Mouse (Mus musculus) v-Abl transformed pro-B cells (cell line): ENCODE measurements around the gene G6pc2.

Experiments
- in situ Hi-C, 2 experiments: fragments of 400-800 bp; cut with MboI; formaldehyde crosslinking; loops; one replicate each; pipeline ENCODE4 v1.15.1; 2025; ENCODE audit not compliant: unreplicated experiment in 2 of 2

G6pc2 gene

DNA sequence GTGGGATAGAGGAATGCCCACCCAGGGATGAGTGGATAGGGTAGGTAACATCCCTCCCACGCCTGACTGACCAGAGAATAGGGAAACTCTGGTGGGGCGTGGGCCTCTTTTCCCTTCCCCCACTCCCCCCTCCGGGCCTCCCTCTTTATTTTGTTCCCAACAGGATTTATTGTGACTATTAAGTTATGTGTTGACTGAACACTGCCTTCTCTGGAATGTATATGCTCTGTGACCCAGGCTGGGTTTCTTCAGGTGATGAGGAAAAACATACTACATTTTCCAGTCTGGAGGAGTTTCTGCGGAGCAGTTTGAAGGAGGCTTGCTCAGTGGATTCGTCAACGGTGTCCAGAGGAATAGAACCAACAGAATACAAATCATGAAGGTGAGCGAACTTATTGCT is at the start of gene G6pc2:
TSS of gene G6pc2 (plus strand) at position 301 of the 400 bp plus-strand sequence.
- in situ Hi-C loops: no loop called here

DNA sequence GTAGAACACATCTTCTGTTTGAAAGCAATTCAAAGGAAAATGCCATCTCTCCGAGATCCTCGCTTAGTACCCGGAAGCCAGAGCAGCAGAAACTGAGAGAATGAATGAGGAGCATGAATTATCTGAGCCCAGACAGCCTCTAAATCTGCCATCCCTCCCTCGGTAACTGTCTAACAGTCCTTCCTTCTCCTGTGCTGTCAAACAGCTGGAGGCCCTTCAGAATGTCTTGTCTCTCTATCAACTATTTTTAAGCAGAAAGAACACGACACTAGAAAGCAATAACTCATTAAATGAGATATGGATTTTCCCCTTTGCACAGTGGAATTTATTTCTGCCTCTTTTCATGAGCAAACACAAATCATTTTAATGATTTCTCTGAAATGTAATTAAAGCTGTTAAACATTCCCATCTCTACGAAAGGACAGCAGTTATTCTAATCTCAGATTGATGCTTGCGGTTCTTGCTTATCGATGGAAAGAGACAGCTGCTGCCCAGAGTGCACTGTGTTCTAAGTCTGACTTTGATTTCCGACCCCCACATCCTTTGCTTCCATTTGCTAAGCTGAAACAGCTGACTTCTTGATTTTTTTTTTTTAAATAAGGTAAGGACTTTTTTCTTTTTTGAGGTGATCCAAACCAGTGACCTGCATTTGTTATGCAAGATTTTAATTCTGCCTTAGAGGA is 40.3 kb upstream of the G6pc2 start:
- in situ Hi-C loops: no loop called here

- in situ Hi-C loops: no loop called here
These were observed 35.6 kb upstream of the G6pc2 start for GRCm38 (mm10) chr2:69175296-69175695.

- in situ Hi-C loops: no loop called here
These were observed 31.2 kb upstream of the G6pc2 start for GRCm38 (mm10) chr2:69179721-69180120.

- in situ Hi-C loops: no loop called here
These were observed 22.9 kb upstream of the G6pc2 start for GRCm38 (mm10) chr2:69187990-69188389.

- in situ Hi-C loops: no loop called here
These were observed 22.1 kb upstream of the G6pc2 start for GRCm38 (mm10) chr2:69188732-69189131.

GRCm38 (mm10) chr2:69189222-69189621 is 21.7 kb upstream of the G6pc2 start:
- in situ Hi-C loops: no loop called here

- in situ Hi-C loops: no loop called here
These were observed 19.8 kb upstream of the G6pc2 start for GRCm38 (mm10) chr2:69191059-69191458.

GRCm38 (mm10) chr2:69193555-69193954 is 17.3 kb upstream of the G6pc2 start:
- in situ Hi-C loops: no loop called here

DNA sequence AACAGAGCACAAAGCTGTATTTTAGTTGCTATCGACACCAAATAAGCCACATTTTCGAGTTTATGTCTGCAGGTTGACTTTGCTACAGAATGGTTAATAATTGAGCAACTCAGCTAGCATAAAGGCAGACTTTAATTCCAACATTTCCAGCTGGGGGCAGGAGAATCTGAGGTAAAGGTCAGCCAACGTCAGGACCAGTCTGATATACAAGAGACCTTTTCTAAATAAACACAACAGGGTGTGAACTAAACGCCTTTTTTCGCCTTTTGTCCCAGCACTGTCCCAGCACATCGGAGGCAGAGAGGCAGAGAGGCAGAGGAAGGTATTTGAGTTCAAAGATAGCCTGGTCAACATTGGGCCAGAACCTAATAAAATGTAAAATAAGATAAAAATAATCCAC is 5.7 kb upstream of the G6pc2 start:
- in situ Hi-C loops: no loop called here

DNA sequence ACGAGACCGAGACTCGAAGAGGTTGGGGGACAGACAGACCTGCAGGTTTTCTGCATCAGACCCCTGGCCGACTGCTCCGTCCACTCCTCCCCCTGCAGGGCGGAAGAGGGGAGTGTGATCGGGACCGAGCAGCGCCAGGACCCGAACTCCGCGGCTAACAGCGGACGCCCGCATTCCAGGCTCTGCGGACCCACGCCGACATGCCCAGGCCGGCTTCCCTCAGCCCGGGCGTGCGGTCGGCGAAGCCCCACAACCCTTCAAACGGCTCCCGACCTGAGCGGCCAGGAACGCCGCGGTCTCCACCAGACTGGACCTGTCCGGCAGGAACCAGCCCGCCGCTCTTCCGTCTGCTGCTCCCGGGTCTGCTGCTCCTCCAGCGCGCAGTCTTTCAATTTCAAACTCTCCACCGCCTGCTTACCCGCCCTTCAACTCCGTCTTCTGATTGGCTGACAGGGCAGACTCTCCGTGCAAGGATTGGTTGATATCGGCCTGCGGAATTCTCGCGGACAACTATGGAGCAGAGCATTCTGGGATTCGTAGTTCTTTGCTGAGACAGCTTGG is 5.0 kb upstream of the G6pc2 start, which contains the start of gene Spc25:
TSS of gene Spc25 (minus strand) at position 404 of the 561 bp plus-strand sequence.
- in situ Hi-C loops: no loop called here

DNA sequence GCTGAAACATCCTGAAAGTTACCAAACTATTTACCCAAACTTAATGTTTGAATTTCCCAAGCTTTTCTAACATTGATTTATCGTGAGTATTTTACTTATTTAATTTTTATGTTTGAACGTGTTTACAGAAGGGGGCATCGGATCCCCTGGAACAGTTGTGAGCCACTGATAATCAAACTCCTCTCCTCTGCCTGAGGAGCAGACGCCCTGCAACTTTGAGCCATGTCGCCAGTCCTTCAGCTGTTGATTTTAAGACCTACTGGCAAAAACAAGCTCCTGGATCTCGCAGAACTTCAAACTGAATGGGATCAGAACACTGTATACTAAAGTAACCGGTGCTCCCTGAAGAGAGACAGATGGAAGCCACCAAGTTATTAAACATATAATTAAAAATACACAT is 4.3 kb upstream of the G6pc2 start:
- in situ Hi-C loops: no loop called here

DNA sequence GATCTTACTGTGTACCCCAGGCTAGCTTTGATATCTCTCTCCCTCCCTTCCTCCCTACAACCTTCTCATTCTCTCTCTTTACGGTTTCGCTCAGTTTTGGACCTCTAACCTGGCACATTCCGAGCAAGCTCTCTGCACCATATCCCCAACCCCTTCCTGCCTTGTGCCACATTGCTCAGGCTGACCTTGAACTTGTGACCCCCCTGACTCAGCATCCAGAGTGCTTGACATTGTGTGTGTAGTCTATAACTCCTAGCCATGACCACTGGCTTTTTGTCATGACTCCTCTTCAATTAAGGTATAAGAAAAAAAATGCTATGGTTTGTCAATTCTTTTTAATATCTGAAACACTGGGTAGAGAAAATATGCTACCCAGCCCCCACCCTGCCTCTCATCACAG is 1.2 kb upstream of the G6pc2 start:
- in situ Hi-C loops: no loop called here

GRCm38 (mm10) chr2:69212652-69213051 is 1.8 kb downstream of the G6pc2 start:
- in situ Hi-C loops: no loop called here

- in situ Hi-C loops: no loop called here
These were observed 4.4 kb downstream of the G6pc2 start for GRCm38 (mm10) chr2:69215242-69215641.

- in situ Hi-C loops: no loop called here
These were observed 11.1 kb downstream of the G6pc2 start for GRCm38 (mm10) chr2:69221868-69222416.

- in situ Hi-C loops: no loop called here
These were observed 11.9 kb downstream of the G6pc2 start for GRCm38 (mm10) chr2:69222815-69223214.

GRCm38 (mm10) chr2:69224724-69225123 is 13.9 kb downstream of the G6pc2 start:
- in situ Hi-C loops: no loop called here

DNA sequence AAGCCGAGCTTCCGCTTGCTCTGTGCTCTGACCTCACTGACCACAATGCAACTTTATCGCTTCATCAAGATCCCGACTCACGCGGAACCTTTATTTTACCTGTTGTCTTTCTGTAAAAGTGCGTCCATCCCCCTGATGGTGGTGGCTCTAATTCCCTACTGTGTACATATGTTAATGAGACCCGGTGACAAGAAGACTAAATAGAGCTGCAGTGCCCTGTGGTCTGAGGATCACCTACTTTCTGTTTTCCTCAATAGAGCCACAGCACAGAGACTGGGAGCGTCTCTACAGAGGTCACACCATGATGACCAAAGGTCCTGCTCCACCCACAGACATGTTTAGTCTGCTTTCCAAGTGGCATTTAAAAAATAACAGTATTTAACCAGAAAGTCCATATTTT is 16.0 kb downstream of the G6pc2 start:
- in situ Hi-C loops: no loop called here

DNA sequence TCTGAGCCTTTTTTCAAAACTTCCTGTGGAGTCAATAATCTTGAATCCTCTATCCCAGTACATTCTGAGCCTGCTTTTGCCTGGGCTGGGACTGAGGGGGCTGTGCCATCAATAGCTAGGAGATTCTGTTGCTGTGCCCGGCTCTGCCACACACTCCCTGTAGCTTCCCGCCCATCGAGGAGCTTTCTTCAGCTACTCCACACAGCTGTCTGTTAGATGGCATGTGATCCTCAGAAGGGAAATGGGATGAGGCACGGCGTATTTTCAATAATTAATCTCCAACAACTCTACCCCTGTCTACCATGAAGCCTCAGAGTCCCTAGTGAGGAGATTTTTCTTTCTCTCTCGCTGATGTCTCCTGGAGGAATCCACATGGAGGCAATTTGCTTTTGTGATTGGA is 17.8 kb downstream of the G6pc2 start:
- in situ Hi-C loops: no loop called here

DNA sequence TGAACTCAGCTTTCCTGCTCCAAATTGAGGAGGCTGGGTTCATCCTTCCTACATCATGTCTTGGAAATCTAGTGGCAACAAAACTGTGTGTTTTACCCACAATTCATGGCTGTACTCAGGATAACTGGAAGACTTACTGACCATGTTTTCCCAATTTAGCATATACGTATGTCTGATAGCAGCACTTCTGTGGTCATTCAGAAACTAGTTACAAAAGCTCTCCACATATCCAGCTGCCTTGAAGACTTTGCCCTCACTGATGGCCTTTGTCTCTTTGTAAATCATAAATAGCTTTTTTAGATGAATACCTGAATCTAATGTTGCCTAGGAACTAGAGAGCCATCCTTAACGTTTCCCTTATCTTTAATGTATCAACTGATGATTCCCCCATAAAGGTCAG is 19.3 kb downstream of the G6pc2 start:
- in situ Hi-C loops: no loop called here

DNA sequence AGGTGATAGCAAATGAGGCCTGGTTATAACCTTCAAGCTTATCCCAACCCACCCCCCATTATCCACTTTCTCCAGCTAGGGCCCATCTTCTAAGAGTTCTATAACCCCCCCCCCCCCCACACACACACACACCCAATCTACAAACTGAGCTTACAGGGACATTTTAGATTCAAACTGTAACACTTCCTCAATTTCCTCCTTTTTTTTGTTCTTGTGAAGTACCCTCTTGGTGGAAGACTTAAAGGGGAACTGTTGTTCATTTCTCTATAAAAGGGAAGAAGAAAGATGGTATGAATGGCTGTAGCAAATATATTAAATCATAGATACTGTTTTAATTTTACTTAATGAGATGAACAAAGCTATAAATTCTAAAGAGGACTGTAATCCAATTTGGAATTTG is 21.2 kb downstream of the G6pc2 start:
- in situ Hi-C loops: no loop called here
